Mouse (Mus musculus) forebrain, embryonic 14.5 days (tissue): Measurements from ENCODE around the gene Grb10. TPM values are rescaled to one million over a fixed set of nuclear protein-coding genes. Genes with fewer than 3 reads are reported as not detected.

ENCODE experiments used
- ATAC-seq: fragments of 200-750 bp; cut with Nextera tagmentation; 2 replicates; pipeline ENCODE4 v1.8.0; 2017; ENCODE audit warnings: mild to moderate bottlenecking, moderate library complexity
- DNase-seq: peaks from one replicate; pipeline ENCODE4 v3.0.0-alpha.2; 2015; ENCODE audit warnings: low spot score
- H3K27ac ChIP-seq: fragments of 300-500 bp; sonication (generic); 2 replicates; pipeline ENCODE4 v1.5.1; 2014; ENCODE audit warnings: low read depth, mild to moderate bottlenecking, control low read depth, low read length, moderate library complexity
- H3K27me3 ChIP-seq: fragments of 300-500 bp; sonication (generic); replicated peaks from 2 replicates; pipeline ENCODE4 v1.6.1; 2014; ENCODE audit warnings: low read length, control low read depth, mixed read lengths; ENCODE audit not compliant: control insufficient read depth, insufficient read depth
- H3K36me3 ChIP-seq: fragments of 300-500 bp; sonication (generic); 2 replicates; pipeline ENCODE4 v1.6.1; 2014; ENCODE audit warnings: low read length, control low read depth; ENCODE audit not compliant: control insufficient read depth, insufficient read depth
- H3K4me1 ChIP-seq: fragments of 300-500 bp; sonication (generic); 2 replicates; pipeline ENCODE4 v1.6.1; 2014; ENCODE audit warnings: antibody characterized with exemption, low read length, control low read depth; ENCODE audit not compliant: control insufficient read depth, insufficient read depth
- H3K4me2 ChIP-seq: fragments of 300-500 bp; sonication (generic); 2 replicates; pipeline ENCODE4 v1.6.1; 2014; ENCODE audit warnings: mild to moderate bottlenecking, control low read depth, low read length
- H3K4me3 ChIP-seq: fragments of 300-500 bp; sonication (generic); 2 replicates; pipeline ENCODE4 v1.5.1; 2014; ENCODE audit warnings: low read depth, low read length, control low read depth
- H3K9ac ChIP-seq: fragments of 300-500 bp; sonication (generic); 2 replicates; pipeline ENCODE4 v1.6.1; 2014; ENCODE audit warnings: mild to moderate bottlenecking, low read length, control low read depth, moderate library complexity
- H3K9me3 ChIP-seq: fragments of 300-500 bp; sonication (generic); replicated peaks from 2 replicates; pipeline ENCODE4 v1.6.1; 2016; ENCODE audit warnings: low read length, control low read depth, mixed read lengths; ENCODE audit not compliant: control insufficient read depth
- WGBS: fragments of 180-500 bp; shearing (Covaris S2); extraction: QIAGEN DNeasy Blood & Tissue Kit; methylation state at CpG from one replicate; pipeline ENCODE4 v1.1.7; 2014; 5-methylcytosine and 5-hydroxymethylcytosine counted together
- polyA plus RNA-seq: library from polyadenylated mRNA; unstranded; fragments of >200 nt; fragmentation: Nextera tagmentation; extraction: Ambion mirVana; gene quantifications from 2 replicates; pipeline ENCODE4 v1.2.1, GENCODE M21; 2014

Gene Grb10
- polyA plus RNA-seq, 1 experiment from 2014 or later, result 66.2 TPM

- WGBS, result 77% methylated on average over 1 of the region's 1 CpGs
- ATAC-seq, result no peak
- no peak overlapping the region for H3K4me2 ChIP-seq
- no peaks in the 10 kb centered on the region for H3K36me3 ChIP-seq
- no peak overlapping the region for H3K4me3 ChIP-seq
- H3K9me3 ChIP-seq, result no peaks in the 10 kb centered on the region
- no peak overlapping the region for H3K27ac ChIP-seq
- no peaks in the 10 kb centered on the region for H3K27me3 ChIP-seq
- H3K9ac ChIP-seq, result no peak overlapping the region
- no peak for DNase-seq
- H3K4me1 ChIP-seq, result no peaks in the 10 kb centered on the region
Observed at GRCm38 (mm10) chr11:12048135-12048534, 9.7 kb upstream of the Grb10 start.

- Histone ChIP-seq H3K36me3 (no peaks in the 10 kb centered on the region), H3K27me3 (peaks cover 12% of the 10 kb centered on the region), H3K4me3 (no peak overlapping the region), H3K9ac (no peak overlapping the region), H3K4me1 (no peaks in the 10 kb centered on the region), H3K4me2 (no peak overlapping the region), H3K27ac (no peak overlapping the region), H3K9me3 (no peaks in the 10 kb centered on the region)
- WGBS, result 57% methylated on average over 3 of the region's 3 CpGs
- ATAC-seq (no peak), DNase-seq (no peak)
Observed at GRCm38 (mm10) chr11:12044245-12044644, 5.8 kb upstream of the Grb10 start.

GRCm38 (mm10) chr11:12041787-12042186, 3.3 kb upstream of the Grb10 start:
- no peak for ATAC-seq
- 87% methylated on average over 4 of the region's 4 CpGs for WGBS
- no peaks in the 10 kb centered on the region for H3K36me3 ChIP-seq
- DNase-seq, result no peak
- no peak overlapping the region for H3K4me2 ChIP-seq
- H3K9me3 ChIP-seq, result no peaks in the 10 kb centered on the region
- no peak overlapping the region for H3K27ac ChIP-seq
- H3K27me3 ChIP-seq, result peaks cover 28% of the 10 kb centered on the region
- no peaks in the 10 kb centered on the region for H3K4me1 ChIP-seq
- no peak overlapping the region for H3K4me3 ChIP-seq
- H3K9ac ChIP-seq, result no peak overlapping the region

- H3K4me1 ChIP-seq, result no peaks in the 10 kb centered on the region
- 81% methylated on average over 6 of the region's 6 CpGs for WGBS
- H3K36me3 ChIP-seq, result no peaks in the 10 kb centered on the region
- no peak for ATAC-seq
- no peak overlapping the region for H3K4me3 ChIP-seq
- H3K9ac ChIP-seq, result no peak overlapping the region
- no peaks in the 10 kb centered on the region for H3K9me3 ChIP-seq
- DNase-seq, result no peak
- no peak overlapping the region for H3K4me2 ChIP-seq
- H3K27me3 ChIP-seq, result peaks cover 29% of the 10 kb centered on the region
- H3K27ac ChIP-seq, result no peak overlapping the region
Observed at GRCm38 (mm10) chr11:12041379-12041778, 2.9 kb upstream of the Grb10 start.

- H3K27ac ChIP-seq, result no peak overlapping the region
- H3K9me3 ChIP-seq, result no peaks in the 10 kb centered on the region
- 89% methylated on average over 4 of the region's 4 CpGs for WGBS
- H3K9ac ChIP-seq, result no peak overlapping the region
- no peak for ATAC-seq
- no peak for DNase-seq
- H3K4me3 ChIP-seq, result no peak overlapping the region
- no peak overlapping the region for H3K4me2 ChIP-seq
- peaks cover 39% of the 10 kb centered on the region for H3K27me3 ChIP-seq
- H3K4me1 ChIP-seq, result no peaks in the 10 kb centered on the region
- H3K36me3 ChIP-seq, result no peaks in the 10 kb centered on the region
Observed at GRCm38 (mm10) chr11:12040391-12040790, 1.9 kb upstream of the Grb10 start.

- Histone ChIP-seq H3K9me3 (no peaks in the 10 kb centered on the region), H3K27ac (no peak overlapping the region), H3K9ac (no peak overlapping the region), H3K27me3 (peaks cover 45% of the 10 kb centered on the region), H3K4me1 (no peaks in the 10 kb centered on the region), H3K36me3 (no peaks in the 10 kb centered on the region), H3K4me3 (no peak overlapping the region), H3K4me2 (no peak overlapping the region)
- DNase-seq (peak; percentile 26), ATAC-seq (no peak)
- WGBS, result 58% methylated on average over 6 of the region's 6 CpGs
Observed at GRCm38 (mm10) chr11:12039748-12040147, 1.3 kb upstream of the Grb10 start.

GRCm38 (mm10) chr11:12039098-12039497, 615 bp upstream of the Grb10 start:
- 19% methylated on average over 3 of the region's 3 CpGs for WGBS

GRCm38 (mm10) chr11:12037689-12038469, 604 bp downstream of the Grb10 start:
- Histone ChIP-seq H3K36me3 (no peaks in the 10 kb centered on the region), H3K4me3 (peak overlapping the region; percentile 50), H3K9ac (peak overlapping the region; percentile 72), H3K27me3 (peaks cover 59% of the 10 kb centered on the region), H3K9me3 (no peaks in the 10 kb centered on the region), H3K27ac (peak overlapping the region; percentile 52), H3K4me1 (no peaks in the 10 kb centered on the region), H3K4me2 (peak overlapping the region; percentile 51)
- peak; percentile 36 for DNase-seq
- no peak; the same call in 1 of the 2 replicates for ATAC-seq
- WGBS, result 4% methylated on average over 48 of the region's 48 CpGs

More at GRCm38 (mm10) chr11:12039098-12039497, 615 bp upstream of the Grb10 start:
- DNase-seq (peak; percentile 55), ATAC-seq (peak; percentile 32; the same call in 1 of the 2 replicates)
- no peak overlapping the region for H3K4me3 ChIP-seq
- no peaks in the 10 kb centered on the region for H3K9me3 ChIP-seq
- H3K27ac ChIP-seq, result no peak overlapping the region
- H3K9ac ChIP-seq, result no peak overlapping the region
- H3K36me3 ChIP-seq, result no peaks in the 10 kb centered on the region
- H3K27me3 ChIP-seq, result peaks cover 52% of the 10 kb centered on the region
- H3K4me1 ChIP-seq, result no peaks in the 10 kb centered on the region
- H3K4me2 ChIP-seq, result no peak overlapping the region

- no peaks in the 10 kb centered on the region for H3K4me1 ChIP-seq
- peak overlapping the region; percentile 50 for H3K4me3 ChIP-seq
- DNase-seq (peak; percentile 60), ATAC-seq (peak; percentile 73)
- H3K27ac ChIP-seq, result peak overlapping the region; percentile 75
- H3K9me3 ChIP-seq, result no peaks in the 10 kb centered on the region
- under 1% methylated on average over 76 of the region's 93 CpGs for WGBS
- peak overlapping the region; percentile 51 for H3K4me2 ChIP-seq
- peaks cover 65% of the 10 kb centered on the region for H3K27me3 ChIP-seq
- no peaks in the 10 kb centered on the region for H3K36me3 ChIP-seq
- peak overlapping the region; percentile 72 for H3K9ac ChIP-seq
Observed at GRCm38 (mm10) chr11:12037075-12037686, 1.3 kb downstream of the Grb10 start.
